Comparison of ENCODE assay signal across 17 mouse cellular contexts in genomic region chr7:144739810-144740209, GRCm38 (mm10). TPM values are rescaled to one million over a fixed set of nuclear protein-coding genes. Genes with fewer than 3 reads are reported as not detected.
A peak's percentile ranks its signal among the peaks of the same experiment; 100 is the strongest.
DNase-seq lines count a peak whose midpoint lies in the region; ATAC-seq and TF ChIP-seq lines count a peak whose summit lies in the region.
"Had no signal": no experiment of that assay in that cellular context is flagged by ENCODE, and none has a peak within 500 bp of the region (broad histone marks: within the 10 kb centered on the region; RNA-seq: fewer than 3 reads in every experiment).

No protein-coding gene starts in this region.

- no peaks in the 10 kb centered on the region for H3K36me3 ChIP-seq in heart, embryonic 10.5 days
- H3K36me3 ChIP-seq in midbrain, embryonic 10.5 days: peaks cover 17% of the 10 kb centered on the region
- H3K36me3 ChIP-seq in midbrain, embryonic 11.5 days (ENCODE audit: control insufficient read depth, insufficient read depth, low read length): no peaks in the 10 kb centered on the region
- H3K36me3 ChIP-seq in liver, embryonic 14.5 days (replicated peaks; ENCODE audit: control insufficient read depth, insufficient read depth, low read depth): no peaks in the 10 kb centered on the region
- H3K36me3 ChIP-seq: embryonic facial prominence, embryonic 12.5 days; hindbrain, embryonic 15.5 days had no signal

- TF ChIP-seq EP300 in liver, embryonic 14.5 days (IDR thresholded peaks at IDR 0.05; ENCODE audit: low read depth): no peak

- no peak for DNase-seq in heart, embryonic 10.5 days (ENCODE audit: low spot score)
- DNase-seq in heart, adult 8-10 months (ENCODE audit: low spot score): no peak
- no peak for DNase-seq in midbrain, embryonic 10.5 days (ENCODE audit: low spot score)
- DNase-seq in midbrain, embryonic 11.5 days (ENCODE audit: low spot score, missing footprints): no peak
- peak in 2 of 3 experiments; percentile 43 to 47 for DNase-seq in liver, embryonic 14.5 days (ENCODE audit: low read depth in 3 of 3, low spot score in 3 of 3)
- no peak for DNase-seq in embryo, embryonic 10.5 days (ENCODE audit: low spot score)
- no peak for DNase-seq in kidney, postnatal 4 days
- DNase-seq in right cerebral cortex, postnatal 10 days (ENCODE audit: low spot score in 2 of 2): no peak
- DNase-seq: adrenal gland, adult 8-10 months; cerebellum, adult 18-20 months; heart, adult 2 months; kidney, adult 9 months; thymus, postnatal 14 days had no signal

- H3K27me3 ChIP-seq in heart, embryonic 10.5 days (ENCODE audit: insufficient read depth, poor library complexity, severe bottlenecking): peaks cover 71% of the 10 kb centered on the region
- H3K27me3 ChIP-seq in midbrain, embryonic 10.5 days (ENCODE audit: low read depth, poor library complexity, severe bottlenecking): peaks cover 47% of the 10 kb centered on the region
- H3K27me3 ChIP-seq in midbrain, embryonic 11.5 days (ENCODE audit: control insufficient read depth, insufficient read depth, low read length): no peaks in the 10 kb centered on the region
- peaks cover 10% of the 10 kb centered on the region for H3K27me3 ChIP-seq in liver, embryonic 14.5 days (ENCODE audit: control insufficient read depth, insufficient read depth, low read length)

- no peak for ATAC-seq in midbrain, embryonic 11.5 days (ENCODE audit: low FRiP score)
- peak; percentile 73 for ATAC-seq in liver, embryonic 14.5 days (ENCODE audit: insufficient read depth)

- H3K4me3 ChIP-seq in heart, embryonic 10.5 days: no peak overlapping the region
- no peak overlapping the region for H3K4me3 ChIP-seq in midbrain, embryonic 10.5 days
- H3K4me3 ChIP-seq in midbrain, embryonic 11.5 days (ENCODE audit: low read depth, low read length): no peak overlapping the region
- H3K4me3 ChIP-seq in liver, embryonic 14.5 days (ENCODE audit: insufficient read depth in 1 of 2, low read depth in 2 of 2, low read length in 2 of 2): no peak overlapping the region
- H3K4me3 ChIP-seq: embryonic facial prominence, embryonic 12.5 days; heart, adult 2 months; hindbrain, embryonic 15.5 days had no signal

- H3K9me3 ChIP-seq in heart, embryonic 10.5 days: no peaks in the 10 kb centered on the region
- no peaks in the 10 kb centered on the region; the same call in 1 of the 2 replicates for H3K9me3 ChIP-seq in midbrain, embryonic 10.5 days (replicated peaks)
- no peaks in the 10 kb centered on the region for H3K9me3 ChIP-seq in midbrain, embryonic 11.5 days (ENCODE audit: control insufficient read depth, low read length)
- H3K9me3 ChIP-seq in liver, embryonic 14.5 days (ENCODE audit: control insufficient read depth, low read length): no peaks in the 10 kb centered on the region
- H3K9me3 ChIP-seq: embryonic facial prominence, embryonic 12.5 days; hindbrain, embryonic 15.5 days had no signal

- H3K27ac ChIP-seq in heart, embryonic 10.5 days: peak overlapping the region; percentile 85; the same call in 1 of the 2 replicates
- H3K27ac ChIP-seq in midbrain, embryonic 10.5 days (replicated peaks): peak overlapping the region; percentile 91
- H3K27ac ChIP-seq in midbrain, embryonic 11.5 days (ENCODE audit: low read depth, low read length): no peak overlapping the region
- H3K27ac ChIP-seq in liver, embryonic 14.5 days: peak overlapping the region; percentile 55
- H3K27ac ChIP-seq: embryonic facial prominence, embryonic 12.5 days; heart, adult 2 months; hindbrain, embryonic 15.5 days; macrophage had no signal

- no peak overlapping the region for H3K4me2 ChIP-seq in midbrain, embryonic 11.5 days
- H3K4me2 ChIP-seq in liver, embryonic 14.5 days (ENCODE audit: low read depth): peak overlapping the region; percentile 33
- H3K4me2 ChIP-seq: embryonic facial prominence, embryonic 12.5 days; hindbrain, embryonic 15.5 days had no signal

- peaks cover 30% of the 10 kb centered on the region for H3K4me1 ChIP-seq in heart, embryonic 10.5 days
- peaks cover 67% of the 10 kb centered on the region for H3K4me1 ChIP-seq in midbrain, embryonic 10.5 days
- peaks cover 32% of the 10 kb centered on the region for H3K4me1 ChIP-seq in midbrain, embryonic 11.5 days (ENCODE audit: control insufficient read depth, insufficient read depth, low read length)
- peaks cover 13 to 19% of the 10 kb centered on the region in 2 experiments for H3K4me1 ChIP-seq in liver, embryonic 14.5 days (replicated peaks; ENCODE audit: control insufficient read depth in 2 of 2, insufficient read depth in 2 of 2, low read length in 1 of 2)

- TF ChIP-seq CTCF in liver, embryonic 14.5 days (IDR thresholded peaks at IDR 0.05; ENCODE audit: low read depth): no peak

- 49% methylated on average over 3 of the region's 3 CpGs for WGBS in heart, embryonic 10.5 days
- 64% methylated on average over 3 of the region's 3 CpGs for WGBS in midbrain, embryonic 10.5 days
- 66% methylated on average over 3 of the region's 3 CpGs for WGBS in midbrain, embryonic 11.5 days
- 16% methylated on average over 3 of the region's 3 CpGs for WGBS in liver, embryonic 14.5 days (ENCODE audit: insufficient replicate concordance)

- no peak overlapping the region for H3K9ac ChIP-seq in midbrain, embryonic 11.5 days (ENCODE audit: low read length)
- H3K9ac ChIP-seq in liver, embryonic 14.5 days (replicated peaks): peak overlapping the region; percentile 37
- H3K9ac ChIP-seq: embryonic facial prominence, embryonic 12.5 days; hindbrain, embryonic 15.5 days had no signal

RNA-seq across cellular contexts. Expression of gene Ano1, which starts 12.0 kb away (rescaled TPM):
- 18.1 and 18.3 TPM in 2 replicates for polyA plus RNA-seq in heart, embryonic 10.5 days (2016; fragmentation: Nextera tagmentation; extraction: Ambion mirVana)
- 10 to 100 TPM in 3 of 4 experiments, 1 to 10 TPM in 1; 7.5 to 12.1 (median 11.7) TPM for total RNA-seq in heart, adult 8-10 months (2022)
- polyA plus RNA-seq in midbrain, embryonic 10.5 days (2016; fragmentation: Nextera tagmentation; extraction: Ambion mirVana): 29.4 and 41.5 TPM in 2 replicates
- 22.8 and 26.0 TPM in 2 replicates for polyA plus RNA-seq in midbrain, embryonic 11.5 days (2014; fragmentation: Nextera tagmentation; extraction: Ambion mirVana)
- polyA plus RNA-seq in liver, embryonic 14.5 days (2012; rRNA removed): 1.5 and 1.6 TPM in 2 replicates
- 1.4 and 2.1 TPM in 2 replicates for polyA plus RNA-seq in liver, embryonic 14.5 days (2014; fragmentation: Nextera tagmentation; extraction: Ambion mirVana)
- total RNA-seq: neutrophil, adult 5-6 weeks had no signal
- polyA plus RNA-seq: macrophage had no signal

Comparison
In these comparisons a context has a peak if more than half of its experiments do, and no peak if none do; other contexts are left out.
1. DNase-seq: peak in liver, embryonic 14.5 days (2 of 3); none in heart, embryonic 10.5 days (single experiment), heart, adult 8-10 months (single experiment), midbrain, embryonic 10.5 days (single experiment), midbrain, embryonic 11.5 days (single experiment), embryo, embryonic 10.5 days (single experiment), kidney, postnatal 4 days (0 of 2) and right cerebral cortex, postnatal 10 days (0 of 2).